Mouse (Mus musculus) leukemia stem cell, adult 10-12 weeks (primary cell): ENCODE measurements around the gene Gpm6b. TPM values are rescaled to one million over a fixed set of nuclear protein-coding genes. Genes with fewer than 3 reads are reported as not detected.

Experiments used
- polyA plus RNA-seq: library from polyadenylated mRNA; stranded (reverse); fragments of >175 nt; gene quantifications from 2 replicates; pipeline ENCODE4 v1.2.3, GENCODE M21; 2012; ENCODE audit warnings: low replicate concordance

Gene Gpm6b
- polyA plus RNA-seq: 0.42 and 0.61 TPM in 2 replicates

GRCm38 (mm10) chrX:166238831-166239460 lies at the start of gene Gpm6b:
Gene Gpm6b, plus strand, starts transcription at chrX:166238911.

Other genes with a start within 250 kb of the Gpm6b start
- gene Gemin8, start 68.5 kb upstream of the Gpm6b start, polyA plus RNA-seq: 0.95 and 2.9 TPM in 2 replicates
- gene Trappc2, start 201.7 kb downstream of the Gpm6b start, polyA plus RNA-seq: 0.27 TPM in 1 of 2 replicates, not detected in the other
- gene Ofd1, start 201.8 kb downstream of the Gpm6b start, polyA plus RNA-seq: 2.6 and 2.7 TPM in 2 replicates
- 0.12 and 0.84 TPM in 2 replicates for gene Rab9, start 241.0 kb downstream of the Gpm6b start, polyA plus RNA-seq